In genomic region chr13:93389242-93389625, GRCm38 (mm10) we compare ENCODE assay signal across 11 mouse cellular contexts.
A peak's percentile ranks its signal among the peaks of the same experiment; 100 is the strongest.
DNase-seq lines count a peak whose midpoint lies in the region; ATAC-seq and TF ChIP-seq lines count a peak whose summit lies in the region.
"Had no signal": no experiment of that assay in that cellular context is flagged by ENCODE, and none has a peak within 500 bp of the region (broad histone marks: within the 10 kb centered on the region; RNA-seq: fewer than 3 reads in every experiment).

No protein-coding gene starts in this region.

- no peak overlapping the region for H3K4me2 ChIP-seq in kidney, embryonic 14.5 days (replicated peaks; ENCODE audit: low read depth, low read length)
- H3K4me2 ChIP-seq: midbrain, embryonic 12.5 days had no signal

- TF ChIP-seq CTCF in G1E (IDR thresholded peaks at IDR 0.05; ENCODE audit: low read depth, low read length), result no peak

- H3K9me3 ChIP-seq in kidney, embryonic 14.5 days (ENCODE audit: control insufficient read depth, low read length), result no peaks in the 10 kb centered on the region
- no peaks in the 10 kb centered on the region for H3K9me3 ChIP-seq in G1E (replicated peaks)
- H3K9me3 ChIP-seq: midbrain, embryonic 12.5 days had no signal

- peak overlapping the region; percentile 59; the same call in 1 of the 2 replicates for H3K27ac ChIP-seq in kidney, embryonic 14.5 days (ENCODE audit: low read depth, low read length)
- H3K27ac ChIP-seq: layer of hippocampus, adult 2 months; midbrain, embryonic 12.5 days had no signal

- peak; percentile 94 for ATAC-seq in kidney, embryonic 14.5 days (ENCODE audit: low FRiP score, low TSS enrichment)
- ATAC-seq in G1E (ENCODE audit: extremely low read depth, insufficient number of reproducible peaks, low FRiP score, poor library complexity, severe bottlenecking), result no peak

- no peak for DNase-seq in kidney, adult 11 months
- DNase-seq in G1E (ENCODE audit: low spot score), result no peak
- DNase-seq in embryo, embryonic 11 days, result peak; percentile 34
- peak; percentile 36 for DNase-seq in liver
- no peak for DNase-seq in ovary, postnatal 14 days (ENCODE audit: low spot score)
- no peak for DNase-seq in left cerebral cortex, postnatal 14 days (ENCODE audit: low spot score in 2 of 2)
- DNase-seq in spleen, postnatal 36 days (ENCODE audit: low spot score in 2 of 2), result no peak
- DNase-seq: gastrocnemius, postnatal 14 days had no signal

- H3K4me1 ChIP-seq in kidney, embryonic 14.5 days (ENCODE audit: control insufficient read depth, insufficient read depth, low read length), result no peaks in the 10 kb centered on the region
- peaks cover 62% of the 10 kb centered on the region for H3K4me1 ChIP-seq in G1E (ENCODE audit: insufficient read depth, low read depth, low read length)
- H3K4me1 ChIP-seq: midbrain, embryonic 12.5 days had no signal

- WGBS in kidney, embryonic 14.5 days, result 17% methylated on average over 2 of the region's 2 CpGs

- H3K36me3 ChIP-seq in kidney, embryonic 14.5 days (ENCODE audit: control insufficient read depth, insufficient read depth, low read length), result peaks cover 3% of the 10 kb centered on the region; the same call in 1 of the 2 replicates
- H3K36me3 ChIP-seq in G1E (replicated peaks), result peaks cover 9% of the 10 kb centered on the region

- intact Hi-C loops in left cerebral cortex, postnatal 14 days (cut with DNase I), result no loop called here

- H3K9ac ChIP-seq in kidney, embryonic 14.5 days (ENCODE audit: low read depth, low read length), result no peak overlapping the region
- H3K9ac ChIP-seq: midbrain, embryonic 12.5 days had no signal

- H3K27me3 ChIP-seq in kidney, embryonic 14.5 days (ENCODE audit: control insufficient read depth, insufficient read depth, low read length), result no peaks in the 10 kb centered on the region
- no peaks in the 10 kb centered on the region for H3K27me3 ChIP-seq in G1E (ENCODE audit: insufficient read depth, low read length)
- H3K27me3 ChIP-seq: midbrain, embryonic 12.5 days had no signal

- H3K4me3 ChIP-seq in kidney, embryonic 14.5 days (ENCODE audit: low read length), result no peak overlapping the region
- peak overlapping the region; percentile 35; the same call in 1 of the 2 replicates for H3K4me3 ChIP-seq in G1E (ENCODE audit: low read depth, low read length)
- H3K4me3 ChIP-seq: layer of hippocampus, adult 2 months; midbrain, embryonic 12.5 days had no signal

Comparison
In these comparisons a context has a peak if more than half of its experiments do, and no peak if none do; other contexts are left out.
1. DNase-seq: peak in embryo, embryonic 11 days (single experiment) and liver (single experiment); none in kidney, adult 11 months (single experiment), G1E (single experiment), ovary, postnatal 14 days (single experiment), left cerebral cortex, postnatal 14 days (0 of 2) and spleen, postnatal 36 days (0 of 2).